Mouse (Mus musculus): ENCODE results near the gene Sri.

DNA sequence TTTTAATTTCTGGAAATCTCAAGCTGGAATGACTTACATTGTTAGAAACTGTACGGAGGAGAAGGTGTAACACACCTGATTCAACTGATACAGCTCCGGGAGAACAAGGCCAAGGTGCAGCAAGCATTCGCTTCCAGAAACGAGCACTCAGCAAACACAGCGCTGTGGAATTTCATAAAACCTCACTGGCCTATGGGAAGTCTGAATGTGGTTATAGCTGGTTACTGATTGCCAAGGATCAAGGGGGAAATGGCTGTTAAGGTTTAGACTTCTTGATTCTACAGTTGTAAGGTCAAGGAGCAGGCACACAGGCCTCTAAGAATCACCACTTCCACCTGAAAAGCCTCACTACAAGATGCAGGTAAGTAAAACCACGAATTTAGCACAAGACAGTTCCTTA lies at the start of gene Sri:
- TF ChIP-seq CTCF (IDR thresholded peaks at IDR 0.05; ENCODE audit: low read depth, low read length) (no peak), POLR2A (IDR thresholded peaks at IDR 0.05; ENCODE audit: extremely low read depth, insufficient read depth, low read length) (no peak)
